Mouse (Mus musculus) CD4-positive naive resting alpha-beta T cell, adult 76 days (primary cell): ENCODE measurements around the gene Zic1. TPM values are rescaled to one million over a fixed set of nuclear protein-coding genes. Genes with fewer than 3 reads are reported as not detected.

ENCODE experiments used
- total RNA-seq: library from RNA; stranded (reverse); gene quantifications from one replicate; pipeline ENCODE4 v1.2.4, GENCODE M21; 2023

Zic1 gene
- not detected for total RNA-seq

DNA sequence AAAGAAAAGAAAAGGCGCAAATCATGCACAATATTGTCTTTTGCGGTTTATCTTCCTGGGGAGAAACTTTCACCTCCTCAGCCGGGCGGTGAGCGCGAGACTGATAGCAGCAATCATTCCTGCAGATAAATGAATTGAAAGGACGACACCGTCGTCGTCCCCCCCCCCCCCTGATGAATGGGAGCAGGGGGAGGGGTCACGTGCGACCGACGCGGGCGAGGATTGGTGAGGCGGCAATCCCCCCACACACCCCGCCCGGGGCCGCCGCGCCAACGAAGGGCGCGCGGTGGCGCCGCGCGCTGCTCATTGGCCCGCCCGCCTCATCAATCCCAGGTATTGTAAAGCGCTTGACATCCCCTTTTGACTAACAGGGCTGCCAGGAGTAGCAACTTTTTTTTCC is at the start of gene Zic1:
Gene Zic1, minus strand, starts transcription at position 147 of the 400 bp plus-strand sequence.

DNA sequence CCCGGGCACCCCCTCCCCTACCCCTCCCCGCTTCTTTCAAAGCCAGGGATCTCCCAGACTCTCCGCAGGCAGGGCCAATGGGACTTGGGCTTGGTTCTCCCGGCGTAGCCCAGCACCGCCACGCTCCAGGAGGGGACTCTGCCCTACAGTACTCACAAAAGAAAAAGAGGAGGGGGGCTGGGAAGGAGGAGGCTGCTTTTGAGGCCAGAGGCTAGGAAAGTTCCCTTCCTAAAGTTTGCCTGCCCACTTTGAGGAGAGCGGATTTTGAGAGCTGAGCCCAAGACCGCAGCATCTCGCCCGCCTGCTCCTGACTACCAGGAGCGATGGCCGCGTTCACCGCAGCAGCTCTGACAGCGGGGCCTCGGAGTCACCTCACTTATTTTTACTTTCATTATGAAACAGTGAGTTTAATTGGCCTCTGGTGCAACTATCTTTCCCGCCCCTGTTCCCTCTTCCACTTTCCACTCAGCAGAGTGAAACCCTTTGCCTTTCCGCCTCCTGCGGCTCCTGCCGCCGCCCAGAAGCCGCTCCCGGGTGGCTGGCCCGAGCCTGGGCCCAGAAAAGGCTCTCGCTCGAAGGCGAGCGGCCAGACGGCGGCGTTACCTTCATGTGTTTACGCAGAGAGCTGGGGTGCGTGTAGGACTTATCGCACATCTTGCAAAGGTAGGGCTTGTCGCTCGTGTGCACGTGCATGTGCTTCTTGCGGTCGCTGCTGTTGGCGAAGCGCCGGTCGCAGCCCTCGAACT is 3.6 kb downstream of the Zic1 start, which contains the start of gene Zic4:
Gene Zic4, plus strand, starts transcription at position 558 of the 746 bp plus-strand sequence.

Other genes with a start within 250 kb of the Zic1 start
- not detected for gene Zic4, start 3.4 kb downstream of the Zic1 start, total RNA-seq